Comparison of ENCODE assay signal across 8 mouse cellular contexts in genomic region chr14:21050734-21051133, GRCm38 (mm10). TPM values are rescaled to one million over a fixed set of nuclear protein-coding genes. Genes with fewer than 3 reads are reported as not detected.
DNase-seq lines count a peak whose midpoint lies in the region; ATAC-seq and TF ChIP-seq lines count a peak whose summit lies in the region.

No protein-coding gene starts in this region.

- peak; percentile 48 for TF ChIP-seq CTCF in heart, postnatal 0 days (IDR thresholded peaks at IDR 0.05; ENCODE audit: low read depth)
- TF ChIP-seq CTCF in liver, postnatal 0 days (IDR thresholded peaks at IDR 0.05; ENCODE audit: low read depth): peak; percentile 74
- TF ChIP-seq CTCF in testis, adult 2 months (IDR thresholded peaks at IDR 0.05; ENCODE audit: control insufficient read depth, insufficient read depth, insufficient replicate concordance, low read depth, low read length): peak; percentile 78; the same call in 1 of the 2 replicates

- H3K27ac ChIP-seq in heart, postnatal 0 days (ENCODE audit: low read depth): no peak overlapping the region
- H3K27ac ChIP-seq in liver, postnatal 0 days (ENCODE audit: low read depth): no peak overlapping the region
- no peak overlapping the region for H3K27ac ChIP-seq in testis, adult 2 months (ENCODE audit: control insufficient read depth, insufficient read depth, low read depth, low read length)

- peak; percentile 24 for DNase-seq in cerebellum, adult 11 months
- peak; percentile 22 to 24 for DNase-seq in monocyte, adult 2 months (ENCODE audit: low read depth in 1 of 2, low spot score in 2 of 2)
- no peak for DNase-seq in heart, postnatal 0 days (ENCODE audit: low spot score)
- peak; percentile 73 for DNase-seq in liver, postnatal 0 days

- H3K36me3 ChIP-seq in heart, postnatal 0 days (replicated peaks; ENCODE audit: control insufficient read depth, insufficient read depth, low read length): peaks cover 4% of the 10 kb centered on the region; the same call in 1 of the 2 replicates
- 0 out of 2 replicates have a peak, but pooled peaks cover 5% of the 10 kb centered on the region for H3K36me3 ChIP-seq in liver, postnatal 0 days (replicated peaks; ENCODE audit: insufficient read depth, low read length)
- no peaks in the 10 kb centered on the region for H3K36me3 ChIP-seq in testis, adult 2 months (ENCODE audit: control insufficient read depth, insufficient read depth, low read length)

- H3K4me2 ChIP-seq in heart, postnatal 0 days (ENCODE audit: low read depth, low read length): no peak overlapping the region
- peak overlapping the region; percentile 87 for H3K4me2 ChIP-seq in liver, postnatal 0 days (ENCODE audit: low read depth, low read length)

- no peak for TF ChIP-seq POLR2A in testis, adult 2 months (IDR thresholded peaks at IDR 0.05; ENCODE audit: control insufficient read depth, low read depth, low read length)

- peaks cover 22% of the 10 kb centered on the region for H3K4me1 ChIP-seq in heart, postnatal 0 days (ENCODE audit: control insufficient read depth, insufficient read depth)
- H3K4me1 ChIP-seq in liver, postnatal 0 days (ENCODE audit: insufficient read depth): peaks cover 16% of the 10 kb centered on the region; the same call in 1 of the 2 replicates
- peaks cover 4% of the 10 kb centered on the region; the same call in 1 of the 2 replicates for H3K4me1 ChIP-seq in testis, adult 2 months (ENCODE audit: control insufficient read depth, insufficient read depth, low read length)

- no peak overlapping the region for H3K4me3 ChIP-seq in heart, postnatal 0 days (ENCODE audit: low read depth, low read length)
- peak overlapping the region; percentile 96; the same call in 1 of the 2 replicates for H3K4me3 ChIP-seq in liver, postnatal 0 days (ENCODE audit: low read depth, low read length)
- no peak overlapping the region for H3K4me3 ChIP-seq in testis, adult 2 months (ENCODE audit: control insufficient read depth, low read depth, low read length)

- no peak for TF ChIP-seq EP300 in heart, postnatal 0 days (IDR thresholded peaks at IDR 0.05; ENCODE audit: low read depth)
- no peak for TF ChIP-seq EP300 in liver, postnatal 0 days (IDR thresholded peaks at IDR 0.05; ENCODE audit: low read depth)

- WGBS in heart, postnatal 0 days: 75% methylated on average over 3 of the region's 3 CpGs
- WGBS in liver, postnatal 0 days (ENCODE audit: insufficient replicate concordance): 70% methylated on average over 3 of the region's 3 CpGs

- H3K9ac ChIP-seq in heart, postnatal 0 days (replicated peaks; ENCODE audit: low read depth, low read length): no peak overlapping the region
- H3K9ac ChIP-seq in liver, postnatal 0 days (replicated peaks): no peak overlapping the region

- no peaks in the 10 kb centered on the region for H3K27me3 ChIP-seq in heart, postnatal 0 days (ENCODE audit: control insufficient read depth, insufficient read depth, low read length)
- H3K27me3 ChIP-seq in liver, postnatal 0 days (ENCODE audit: insufficient read depth, low read length): no peaks in the 10 kb centered on the region
- no peaks in the 10 kb centered on the region for H3K27me3 ChIP-seq in testis, adult 2 months (ENCODE audit: control insufficient read depth, insufficient read depth, low read length)

- no peak for ATAC-seq in cerebellum, adult (ENCODE audit: insufficient number of reproducible peaks, low FRiP score, low TSS enrichment)
- ATAC-seq in monocyte, adult 5-6 weeks (replicated peaks; ENCODE audit: insufficient number of reproducible peaks, low FRiP score, low TSS enrichment, poor library complexity, severe bottlenecking): no peak
- no peak for ATAC-seq in heart, postnatal 0 days (ENCODE audit: insufficient read depth, low read depth)
- ATAC-seq in liver, postnatal 0 days: no peak
- no peak for ATAC-seq in erythroid progenitor cell, adult 5-6 weeks (replicated peaks; ENCODE audit: low FRiP score, poor library complexity, severe bottlenecking)

- no peaks in the 10 kb centered on the region for H3K9me3 ChIP-seq in heart, postnatal 0 days (replicated peaks; ENCODE audit: control insufficient read depth, low read length)
- no peaks in the 10 kb centered on the region for H3K9me3 ChIP-seq in liver, postnatal 0 days (ENCODE audit: low read length)

RNA-seq across cellular contexts. Expression of gene Ap3m1, which starts 1.6 kb away (rescaled TPM):
- total RNA-seq in monocyte, adult 5-6 weeks (2017): 22.6 to 57.8 TPM (median 41.4 TPM) in 3 replicates
- 63.7 and 65.4 TPM in 2 replicates for total RNA-seq in heart, postnatal 0 days (2014; rRNA removed; ENCODE audit: low replicate concordance)
- polyA plus RNA-seq in heart, postnatal 0 days (2015; fragmentation: Nextera tagmentation; extraction: Ambion mirVana): 43.6 and 44.7 TPM in 2 replicates
- polyA plus RNA-seq in liver, postnatal 0 days (2015; fragmentation: Nextera tagmentation; extraction: Ambion mirVana): 23.5 and 28.6 TPM in 2 replicates
- polyA plus RNA-seq in testis, adult 2 months (2012; rRNA removed): 25.9 and 31.6 TPM in 2 replicates
- total RNA-seq in erythroid progenitor cell, adult 5-6 weeks (2015; ENCODE audit: low replicate concordance): 9.7 and 18.4 TPM in 2 replicates
- 34.5 and 53.3 TPM in 2 replicates for total RNA-seq in erythroid progenitor cell, adult 5-6 weeks (2017; ENCODE audit: low replicate concordance)

RNA-seq across cellular contexts. Expression of gene Adk, which starts 1.6 kb away (rescaled TPM):
- total RNA-seq in monocyte, adult 5-6 weeks (2017): 17.1 to 47.3 TPM (median 39.0 TPM) in 3 replicates
- total RNA-seq in heart, postnatal 0 days (2014; rRNA removed; ENCODE audit: low replicate concordance): 126 and 133 TPM in 2 replicates
- polyA plus RNA-seq in heart, postnatal 0 days (2015; fragmentation: Nextera tagmentation; extraction: Ambion mirVana): 246 and 255 TPM in 2 replicates
- 467 and 475 TPM in 2 replicates for polyA plus RNA-seq in liver, postnatal 0 days (2015; fragmentation: Nextera tagmentation; extraction: Ambion mirVana)
- polyA plus RNA-seq in testis, adult 2 months (2012; rRNA removed): 22.4 and 23.4 TPM in 2 replicates
- 28.1 and 67.1 TPM in 2 replicates for total RNA-seq in erythroid progenitor cell, adult 5-6 weeks (2015; ENCODE audit: low replicate concordance)
- 31.3 and 66.4 TPM in 2 replicates for total RNA-seq in erythroid progenitor cell, adult 5-6 weeks (2017; ENCODE audit: low replicate concordance)
